9 mouse cellular contexts compared by ENCODE assay signal in the genomic region with DNA sequence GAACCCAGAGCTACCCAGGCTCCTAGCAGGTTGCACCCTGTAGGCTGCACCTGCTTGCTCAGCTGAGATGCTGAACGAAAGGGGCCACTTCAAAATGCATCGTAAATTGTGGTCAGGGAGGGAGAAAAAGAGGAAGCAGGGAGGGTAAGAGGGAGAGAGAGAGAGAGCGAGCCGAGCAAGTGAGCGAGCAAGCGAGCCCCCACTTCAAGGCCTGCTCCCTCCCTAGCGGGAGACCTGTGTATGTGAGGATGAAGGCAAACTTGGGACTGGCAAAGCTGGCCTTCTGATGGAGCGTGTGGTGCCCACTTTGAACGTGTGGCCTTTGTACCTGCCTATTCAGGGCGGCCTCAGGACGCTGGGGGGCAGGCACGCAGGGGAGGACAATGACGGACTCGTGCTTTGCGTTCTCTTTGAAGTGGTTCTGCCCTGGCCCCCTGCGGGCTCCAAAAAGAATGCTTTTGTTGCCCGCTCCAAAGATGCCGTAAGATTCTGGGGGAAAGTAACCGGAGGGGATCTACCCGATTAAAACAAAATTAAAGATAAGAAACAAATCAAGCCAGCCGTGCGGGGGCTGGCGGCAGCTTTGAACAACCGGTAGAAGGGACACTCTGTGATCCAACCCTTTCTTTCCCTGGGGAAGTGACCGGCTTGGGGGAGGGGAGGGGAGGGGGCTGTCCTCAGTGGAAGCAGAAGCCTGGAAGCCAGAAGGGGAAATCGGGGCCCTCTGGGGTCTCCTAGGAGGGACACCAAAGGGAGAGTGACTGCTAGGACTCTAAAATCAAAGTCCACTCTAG.
DNase-seq lines count a peak whose midpoint lies in the region; ATAC-seq lines count a peak whose summit lies in the region.
"Had no signal": no experiment of that assay in that cellular context is flagged by ENCODE, and none has a peak within 500 bp of the region (broad histone marks: within the 10 kb centered on the region; RNA-seq: fewer than 3 reads in every experiment).

No protein-coding gene starts in this region.

- DNase-seq in heart, postnatal 10 days: no peak
- DNase-seq in midbrain, embryonic 14.5 days: peak; percentile 51
- no peak for DNase-seq in yolk sac, embryonic 10.5 days (ENCODE audit: low spot score)
- DNase-seq in gastrocnemius, postnatal 10 days: no peak
- DNase-seq in MN1 (ENCODE audit: low spot score): no peak

- no peak for ATAC-seq in heart, embryonic 14.5 days (ENCODE audit: insufficient number of reproducible peaks, insufficient read depth, low FRiP score, low read depth)
- ATAC-seq in common myeloid progenitor, adult 5-6 weeks (replicated peaks; ENCODE audit: low read depth, poor library complexity, severe bottlenecking): peak; percentile 84
- no peak for ATAC-seq in intestine, embryonic 16.5 days
- ATAC-seq in midbrain, embryonic 14.5 days (ENCODE audit: low FRiP score, low TSS enrichment): no peak

- peak overlapping the region in 1 of 2 experiments; percentile 1; a peak in 1 of 4 replicates for H3K4me3 ChIP-seq in heart, embryonic 14.5 days (ENCODE audit: control insufficient read depth in 1 of 2, insufficient read depth in 1 of 2, low read depth in 1 of 2, low read length in 2 of 2)
- no peak overlapping the region; the same call in 1 of the 2 replicates for H3K4me3 ChIP-seq in intestine, embryonic 16.5 days (ENCODE audit: low read length)
- H3K4me3 ChIP-seq in midbrain, embryonic 14.5 days (replicated peaks; ENCODE audit: low read depth, low read length): no peak overlapping the region

- H3K27ac ChIP-seq in heart, embryonic 14.5 days (replicated peaks in 1 of 2; ENCODE audit: control insufficient read depth in 1 of 2, insufficient read depth in 1 of 2, low read depth in 2 of 2, low read length in 2 of 2): no peak overlapping the region
- no peak overlapping the region for H3K27ac ChIP-seq in intestine, embryonic 16.5 days (ENCODE audit: low read length)
- H3K27ac ChIP-seq in midbrain, embryonic 14.5 days (replicated peaks; ENCODE audit: low read depth, low read length): no peak overlapping the region
- H3K27ac ChIP-seq: liver, embryonic 14.5 days had no signal

- peaks cover 60% of the 10 kb centered on the region for H3K27me3 ChIP-seq in heart, embryonic 14.5 days (ENCODE audit: control insufficient read depth, insufficient read depth, low read length)
- H3K27me3 ChIP-seq in intestine, embryonic 16.5 days (replicated peaks; ENCODE audit: control insufficient read depth, insufficient read depth, low read length): peaks cover 50% of the 10 kb centered on the region
- H3K27me3 ChIP-seq in midbrain, embryonic 14.5 days (ENCODE audit: control insufficient read depth, insufficient read depth, low read length): peaks cover 8% of the 10 kb centered on the region

- WGBS in heart, embryonic 14.5 days: 9% methylated on average over 26 of the region's 26 CpGs
- WGBS in intestine, embryonic 16.5 days: 12% methylated on average over 26 of the region's 26 CpGs
- WGBS in midbrain, embryonic 14.5 days: 3% methylated on average over 26 of the region's 26 CpGs

- intact Hi-C loops in heart, postnatal 10 days (cut with DNase I): loop anchor here (5.0 kb wide), 1 partner anchor 171 kb away; no protein-coding TSS in a partner anchor

- peak overlapping the region; percentile 26 for H3K4me2 ChIP-seq in heart, embryonic 14.5 days (ENCODE audit: low read length)
- peak overlapping the region; percentile 30 for H3K4me2 ChIP-seq in intestine, embryonic 16.5 days (ENCODE audit: low read depth, low read length)
- H3K4me2 ChIP-seq in midbrain, embryonic 14.5 days (ENCODE audit: low read length): peak overlapping the region; percentile 27; the same call in 1 of the 2 replicates

- H3K36me3 ChIP-seq in heart, embryonic 14.5 days (ENCODE audit: control insufficient read depth, insufficient read depth, low read length): no peaks in the 10 kb centered on the region
- H3K36me3 ChIP-seq in intestine, embryonic 16.5 days (ENCODE audit: control insufficient read depth, insufficient read depth, low read length): no peaks in the 10 kb centered on the region
- H3K36me3 ChIP-seq in midbrain, embryonic 14.5 days (ENCODE audit: control insufficient read depth, insufficient read depth, low read length): no peaks in the 10 kb centered on the region

- H3K9me3 ChIP-seq in heart, embryonic 14.5 days (ENCODE audit: control insufficient read depth, low read length): 0 out of 2 replicates have a peak, but pooled peaks cover under 1% of the 10 kb centered on the region
- no peaks in the 10 kb centered on the region for H3K9me3 ChIP-seq in intestine, embryonic 16.5 days (ENCODE audit: control insufficient read depth, low read length)
- no peaks in the 10 kb centered on the region for H3K9me3 ChIP-seq in midbrain, embryonic 14.5 days (ENCODE audit: control insufficient read depth, low read length)

- H3K4me1 ChIP-seq in heart, embryonic 14.5 days (ENCODE audit: control insufficient read depth in 2 of 2, insufficient read depth in 2 of 2, low read length in 2 of 2): peaks cover 6 to 30% of the 10 kb centered on the region in 2 experiments
- peaks cover 20% of the 10 kb centered on the region for H3K4me1 ChIP-seq in intestine, embryonic 16.5 days (ENCODE audit: control insufficient read depth, insufficient read depth, low read length)
- H3K4me1 ChIP-seq in midbrain, embryonic 14.5 days (ENCODE audit: control insufficient read depth, insufficient read depth, low read length): peaks cover 57% of the 10 kb centered on the region

- no peak overlapping the region for H3K9ac ChIP-seq in heart, embryonic 14.5 days (ENCODE audit: low read length)
- peak overlapping the region; percentile 10; the same call in 1 of the 2 replicates for H3K9ac ChIP-seq in intestine, embryonic 16.5 days (ENCODE audit: low read depth, low read length)
- H3K9ac ChIP-seq in midbrain, embryonic 14.5 days (replicated peaks; ENCODE audit: low read length): no peak overlapping the region; the same call in 1 of the 2 replicates
- H3K9ac ChIP-seq: liver, embryonic 14.5 days had no signal
